Mouse (Mus musculus) adrenal gland (tissue): Measurements from ENCODE around the gene Dapk1.

Source experiments
- intact Hi-C: fragments of 180-260 bp; cut with DNase I; formaldehyde crosslinking; loops from one replicate; pipeline ENCODE4 v1.15.1; 2025

Gene Dapk1

DNA sequence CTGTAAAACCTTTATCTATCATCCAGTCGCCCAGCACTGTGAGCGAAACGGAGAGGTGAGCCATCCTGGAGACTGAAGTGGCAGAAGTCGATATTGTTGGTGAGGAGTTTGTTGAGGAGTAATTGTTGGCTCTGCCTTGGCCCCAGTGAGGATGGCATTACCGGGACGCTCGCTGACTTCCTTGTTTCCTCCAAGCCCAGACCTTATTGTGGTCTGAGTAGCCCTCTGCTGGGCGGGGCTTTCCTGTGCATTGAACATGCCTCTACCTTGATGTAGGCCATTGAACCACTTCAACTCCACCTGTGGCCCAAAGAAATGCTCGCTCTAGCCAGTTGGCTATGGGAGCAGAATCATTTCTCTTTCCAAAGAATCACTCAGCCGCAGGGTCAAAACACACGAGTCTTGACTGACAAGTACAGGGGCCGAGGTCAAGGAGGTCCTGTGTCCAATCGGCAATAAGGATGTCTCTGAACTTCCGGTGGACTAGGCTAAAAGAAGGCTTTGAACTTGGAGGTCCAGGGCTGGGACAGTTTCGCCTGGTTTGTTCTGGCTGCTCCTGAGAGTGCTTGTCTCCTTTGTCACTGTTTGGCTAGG is 13.4 kb downstream of the Dapk1 start:
- intact Hi-C loops: no loop called here

DNA sequence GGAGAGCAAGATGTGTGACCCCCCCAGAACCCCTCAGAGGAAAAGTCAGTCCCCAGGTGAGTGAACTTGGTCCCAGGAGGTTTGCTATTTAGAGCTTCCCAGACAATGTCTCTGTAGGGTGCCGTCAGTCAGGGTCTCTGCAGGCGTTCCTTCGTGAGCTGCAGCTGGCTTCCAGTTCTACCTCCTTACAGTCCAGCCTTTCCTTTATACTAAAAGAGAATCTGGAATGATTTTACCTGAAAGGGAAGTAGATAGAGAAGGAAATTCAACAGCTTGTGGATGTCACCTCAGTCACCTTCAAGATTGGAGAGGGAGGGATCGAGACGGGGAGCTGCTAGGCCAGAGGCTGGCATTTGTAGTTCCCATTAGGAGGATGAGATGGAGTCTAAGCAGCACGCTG is 14.3 kb downstream of the Dapk1 start:
- intact Hi-C loops: no loop called here

DNA sequence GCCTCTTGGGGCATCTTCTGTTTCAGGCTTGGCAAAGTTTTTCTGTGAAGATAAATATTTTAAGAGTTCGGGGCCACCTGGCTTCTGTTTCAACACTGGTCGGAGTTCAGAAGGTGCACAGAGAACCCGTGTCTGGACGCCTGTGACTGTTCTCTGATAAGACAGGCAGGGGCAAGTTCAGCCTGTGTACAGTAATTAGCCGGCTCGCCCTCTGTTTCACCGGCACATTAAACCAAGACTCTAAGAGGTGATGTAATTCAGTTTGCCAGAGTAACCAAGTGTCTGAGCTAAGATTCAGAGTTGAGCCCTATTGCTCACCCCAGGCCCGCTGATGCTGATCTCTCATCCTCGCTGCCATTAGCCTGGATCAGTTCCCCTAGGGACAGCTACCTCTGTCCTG is 16.5 kb downstream of the Dapk1 start:
- intact Hi-C loops: no loop called here

DNA sequence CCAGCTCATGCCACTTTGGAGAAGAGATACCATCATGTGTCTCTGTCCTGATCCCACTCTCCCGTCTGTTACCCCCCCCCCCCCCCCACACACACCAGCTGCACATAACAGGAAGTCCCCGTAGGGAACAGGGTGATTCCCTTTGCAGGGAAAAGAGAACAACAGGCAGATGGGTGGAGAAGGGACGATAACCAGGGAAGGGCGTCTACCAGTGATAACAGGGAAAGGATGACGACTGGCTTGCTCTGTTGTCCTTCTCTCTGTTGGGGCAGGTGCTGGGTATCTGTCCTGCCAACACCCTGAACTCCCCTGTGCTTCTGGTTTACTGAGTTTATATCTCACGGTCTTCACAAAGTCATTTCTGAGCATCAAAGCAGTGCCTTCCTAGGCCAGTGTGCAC is 18.0 kb downstream of the Dapk1 start:
- intact Hi-C loops: no loop called here

DNA sequence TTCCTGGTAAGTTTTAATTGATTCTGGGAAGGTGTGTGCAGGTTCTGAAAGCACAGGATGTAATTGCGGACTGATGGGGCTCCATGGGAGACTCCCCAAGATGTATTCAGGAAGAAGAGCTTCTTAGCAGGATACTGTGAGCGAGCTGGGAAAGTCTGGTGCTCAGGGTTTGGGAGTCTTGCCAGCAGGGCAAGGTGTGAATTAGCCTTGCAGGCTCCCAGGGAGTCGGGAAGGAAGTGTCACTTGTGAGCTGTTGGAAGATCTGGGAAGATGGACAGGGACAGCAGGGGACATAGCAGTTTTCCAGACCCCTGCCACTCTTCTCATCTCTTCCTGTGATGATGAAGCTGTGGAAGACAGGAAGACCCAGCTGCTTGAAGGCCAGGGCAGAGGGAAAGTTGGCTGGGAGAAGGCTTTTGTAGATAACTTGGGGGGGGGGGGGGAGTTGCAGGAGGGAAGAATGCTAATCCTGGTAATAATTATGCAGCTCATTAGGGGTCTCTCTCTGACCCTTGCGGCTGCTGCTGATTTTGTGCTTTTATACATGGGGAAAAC is 19.7 kb downstream of the Dapk1 start:
- intact Hi-C loops: no loop called here

DNA sequence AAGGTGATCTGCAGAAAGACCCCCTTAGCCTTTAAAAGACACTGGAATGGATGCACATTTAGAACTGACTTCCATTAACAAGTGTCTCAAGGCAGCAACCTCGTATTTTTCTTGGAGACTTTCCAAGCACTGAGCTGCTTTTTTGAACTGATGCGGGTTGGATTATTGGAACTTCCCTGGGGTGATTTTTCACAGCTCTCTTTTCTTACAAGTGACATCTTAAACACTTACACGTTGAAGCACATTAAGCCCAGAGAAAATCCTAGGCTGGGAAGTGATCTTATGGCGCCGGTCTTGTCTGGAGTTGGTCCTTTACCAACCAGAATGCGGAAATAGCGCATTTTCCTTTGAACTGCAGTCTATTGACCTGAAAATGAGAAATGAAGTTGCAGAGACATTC is 23.8 kb downstream of the Dapk1 start:
- intact Hi-C loops: no loop called here

DNA sequence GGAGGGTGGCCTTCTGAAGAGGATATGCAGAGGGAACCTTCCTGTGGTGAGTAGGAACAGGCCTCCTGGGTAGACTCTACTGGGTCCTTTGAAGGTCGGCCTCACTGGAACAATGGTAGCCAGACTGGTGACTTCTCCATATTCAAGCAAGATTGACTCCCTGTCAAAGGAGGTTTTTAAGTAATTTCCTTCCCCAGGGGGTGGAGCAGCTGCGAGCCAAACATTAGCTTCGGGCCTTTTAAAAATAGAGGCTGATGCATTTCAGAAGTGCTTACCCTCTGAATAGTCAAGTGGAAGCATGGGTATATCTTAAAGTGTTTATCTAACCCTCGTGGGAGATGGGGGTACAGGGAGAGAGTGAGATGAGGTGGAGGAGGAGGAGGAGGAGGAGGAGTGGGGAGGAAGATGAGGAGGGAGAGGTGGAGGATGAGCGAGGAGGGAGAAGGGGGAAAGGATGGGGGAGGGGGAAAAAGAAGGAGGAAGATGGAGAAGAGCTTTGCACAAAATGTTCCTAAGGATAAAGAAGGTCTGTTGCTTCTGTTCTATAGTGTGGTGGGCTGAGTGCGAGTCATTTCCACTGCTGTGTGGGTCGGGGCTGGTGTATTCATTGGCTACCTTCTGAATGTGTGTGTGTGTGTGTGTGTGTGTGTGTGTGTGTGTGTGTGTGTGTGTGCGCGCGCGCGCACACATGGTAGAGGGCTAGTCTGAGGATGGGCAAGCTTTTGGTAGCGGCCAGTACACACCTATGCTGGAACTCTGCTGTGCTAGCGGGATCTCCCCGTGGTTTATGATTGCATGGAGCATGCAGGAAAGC is 26.3 kb downstream of the Dapk1 start:
- intact Hi-C loops: no loop called here

DNA sequence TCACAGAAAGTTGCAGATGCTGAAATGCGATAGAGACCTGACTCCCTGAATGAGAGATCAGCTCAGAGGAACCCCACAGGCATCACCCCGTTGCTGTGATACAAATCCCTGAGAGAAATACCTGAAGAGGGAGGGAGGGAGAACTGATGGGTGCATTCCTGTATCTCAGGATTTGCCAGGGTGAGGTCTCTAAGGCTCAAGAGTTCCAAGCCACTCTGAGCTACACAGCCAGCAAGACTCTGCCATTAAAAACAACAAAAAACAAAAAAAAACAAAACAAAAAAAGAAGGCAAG is 26.9 kb downstream of the Dapk1 start:
- intact Hi-C loops: no loop called here

DNA sequence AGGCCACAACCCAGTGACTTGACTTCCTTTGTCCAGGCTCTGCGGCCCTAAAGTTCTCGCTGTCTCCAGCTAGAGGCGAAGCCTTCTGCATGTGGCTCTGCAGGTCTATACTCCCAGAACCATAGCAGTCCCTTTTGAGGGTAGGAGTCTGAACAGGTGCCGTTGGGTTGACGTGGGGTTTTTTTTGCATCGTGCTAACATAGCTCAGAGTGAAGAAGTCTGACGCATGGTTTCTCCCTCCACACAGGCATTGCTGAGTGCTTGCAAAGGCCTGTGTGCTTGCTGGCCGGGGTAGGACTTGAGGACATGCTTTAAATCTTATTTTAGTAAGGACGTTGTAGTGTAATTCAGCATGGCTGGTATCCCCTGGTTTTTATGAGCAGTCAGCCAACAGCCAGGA is 27.7 kb downstream of the Dapk1 start:
- intact Hi-C loops: no loop called here

DNA sequence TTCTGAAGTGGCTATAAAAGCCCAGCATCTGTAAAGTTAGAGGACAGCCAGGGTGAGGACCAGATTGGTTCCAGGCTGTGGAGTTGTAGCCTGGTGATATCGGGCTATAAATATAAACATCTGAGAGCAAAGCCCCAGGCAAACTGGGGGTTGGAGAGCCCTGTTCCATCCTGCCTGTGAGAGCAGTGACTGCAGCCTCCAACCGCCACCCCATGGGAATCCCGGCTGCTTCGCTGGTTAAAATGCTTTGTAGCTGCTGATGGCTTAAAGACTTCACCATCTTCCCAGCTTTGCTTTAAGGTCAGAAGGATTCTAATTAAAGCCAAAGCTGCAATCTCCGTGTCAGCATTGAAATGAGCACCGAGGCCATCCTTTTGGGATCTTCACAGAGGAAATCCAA is 32.2 kb downstream of the Dapk1 start:
- intact Hi-C loops: no loop called here

DNA sequence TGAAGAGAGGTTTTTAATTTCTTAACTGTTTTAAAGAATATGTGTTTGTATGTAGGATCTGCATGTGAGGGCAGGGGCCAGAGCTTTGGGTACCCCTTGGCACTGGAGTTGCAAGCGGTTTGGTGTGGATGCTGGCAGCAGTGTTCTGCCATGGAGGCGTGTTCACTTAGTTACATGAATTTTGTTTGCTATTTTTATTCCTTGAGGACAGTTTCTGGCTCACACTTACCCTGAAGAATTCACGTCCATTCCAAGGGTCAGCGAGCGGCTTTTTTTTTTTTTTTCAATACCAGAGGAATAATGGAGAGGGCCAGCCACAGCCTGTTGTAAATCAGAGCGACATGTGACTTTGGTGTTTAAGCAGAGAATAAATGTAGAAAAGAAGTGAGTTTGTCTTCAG is 33.9 kb downstream of the Dapk1 start:
- intact Hi-C loops: no loop called here

DNA sequence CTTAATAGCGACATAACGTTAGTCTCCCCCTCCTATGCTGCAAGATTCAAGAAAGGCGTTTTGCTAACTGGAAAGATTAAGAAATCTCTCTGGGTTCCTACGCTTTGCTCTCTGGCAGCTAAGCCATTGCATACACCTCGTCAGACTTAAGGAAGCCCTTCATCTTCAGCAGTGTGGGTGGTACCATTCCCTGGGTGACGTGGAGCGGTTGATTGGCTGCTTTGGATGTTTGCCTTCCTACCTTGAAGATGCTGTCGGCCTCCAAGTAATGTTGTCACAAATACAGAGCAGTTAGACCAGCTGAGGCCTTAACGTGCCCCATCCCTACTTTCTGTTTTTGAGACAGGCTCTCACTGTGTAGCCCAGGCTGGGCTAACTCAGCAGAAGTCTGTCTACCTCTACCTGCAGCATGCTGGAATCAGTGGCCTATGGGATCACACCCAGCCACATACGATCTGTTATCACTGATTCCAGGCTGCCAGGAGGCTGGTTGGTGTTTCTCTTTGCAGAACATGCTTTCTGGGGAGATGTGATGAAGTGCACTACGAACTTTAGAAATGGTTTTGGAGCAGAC is 37.8 kb downstream of the Dapk1 start:
- intact Hi-C loops: no loop called here

DNA sequence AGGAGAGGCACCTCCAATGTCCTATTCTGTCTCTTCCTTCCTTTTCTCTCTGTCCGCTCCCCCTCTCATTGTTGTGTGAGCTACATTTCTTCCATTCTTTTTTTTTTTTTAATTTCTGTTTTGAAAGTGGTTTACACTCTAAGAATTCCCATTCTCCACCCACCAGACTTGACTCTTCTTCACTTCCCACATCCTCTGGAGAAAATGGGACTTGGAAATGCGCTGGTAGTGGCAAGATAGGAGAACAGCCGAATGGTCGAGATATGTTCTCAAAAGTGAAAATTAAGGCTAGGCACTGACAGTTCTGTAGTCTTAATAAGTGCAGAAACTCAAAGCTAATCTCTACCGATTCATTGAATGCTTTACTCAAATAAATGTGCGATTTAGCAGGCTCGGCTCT is 38.7 kb downstream of the Dapk1 start:
- intact Hi-C loops: no loop called here

DNA sequence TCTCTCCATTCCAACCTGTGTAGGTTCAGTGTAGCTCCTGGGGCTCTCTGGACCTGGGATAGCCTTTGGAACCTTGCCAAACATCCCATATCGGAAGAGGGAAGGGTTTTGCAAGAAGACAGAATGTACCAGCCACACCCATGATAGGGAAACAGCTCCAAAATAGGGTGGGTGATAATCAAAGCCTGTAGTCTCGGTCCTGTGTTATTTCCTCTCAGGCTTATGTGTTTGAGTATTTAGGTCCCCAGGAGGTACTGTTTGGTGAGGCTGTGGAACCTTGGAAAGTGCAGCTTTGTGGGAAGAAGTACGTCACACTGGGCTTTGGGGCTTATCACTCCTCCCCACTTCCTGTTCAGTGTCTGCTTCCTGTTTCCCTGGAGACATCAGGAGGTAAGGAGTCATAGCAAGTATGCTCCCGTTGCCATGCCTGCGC is 42.7 kb downstream of the Dapk1 start:
- intact Hi-C loops: no loop called here

DNA sequence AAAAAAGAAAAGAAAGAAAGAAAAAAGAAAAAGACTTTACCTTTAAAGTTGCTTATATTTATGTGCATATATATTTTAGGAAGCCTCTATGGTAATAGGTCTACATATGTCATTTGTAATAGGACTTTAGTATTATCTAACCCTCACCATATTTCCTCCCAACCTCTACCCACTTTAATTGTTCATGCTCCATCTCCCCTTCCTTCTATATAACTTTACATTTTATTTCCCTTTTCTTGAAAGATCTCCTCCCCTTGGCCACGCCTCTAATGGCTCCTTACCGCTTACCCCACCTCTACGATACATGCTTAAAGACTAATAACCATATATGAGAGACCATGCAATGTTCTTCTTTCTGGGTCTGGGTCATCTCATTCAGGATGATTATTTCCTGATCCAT is 45.0 kb downstream of the Dapk1 start:
- intact Hi-C loops: no loop called here

DNA sequence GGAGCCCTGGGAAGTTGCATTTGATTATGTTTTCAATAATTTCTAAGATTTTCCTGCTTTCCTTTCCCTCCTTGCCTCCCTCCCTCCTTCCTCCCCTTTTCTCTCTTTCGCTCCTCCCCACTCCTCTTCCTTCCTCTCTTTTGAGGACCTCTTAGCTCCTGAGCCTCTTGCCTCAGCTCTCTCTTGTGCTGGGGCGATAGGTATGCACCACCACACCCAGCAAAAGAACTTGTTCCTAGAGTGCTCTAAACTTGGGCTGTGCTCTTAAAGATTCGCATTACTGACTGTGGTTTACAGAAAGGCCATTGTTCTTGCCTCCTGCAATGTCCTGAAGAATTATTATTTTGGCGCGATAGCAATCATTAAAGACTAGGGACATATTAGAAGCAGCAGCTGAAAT is 46.6 kb downstream of the Dapk1 start:
- intact Hi-C loops: no loop called here

DNA sequence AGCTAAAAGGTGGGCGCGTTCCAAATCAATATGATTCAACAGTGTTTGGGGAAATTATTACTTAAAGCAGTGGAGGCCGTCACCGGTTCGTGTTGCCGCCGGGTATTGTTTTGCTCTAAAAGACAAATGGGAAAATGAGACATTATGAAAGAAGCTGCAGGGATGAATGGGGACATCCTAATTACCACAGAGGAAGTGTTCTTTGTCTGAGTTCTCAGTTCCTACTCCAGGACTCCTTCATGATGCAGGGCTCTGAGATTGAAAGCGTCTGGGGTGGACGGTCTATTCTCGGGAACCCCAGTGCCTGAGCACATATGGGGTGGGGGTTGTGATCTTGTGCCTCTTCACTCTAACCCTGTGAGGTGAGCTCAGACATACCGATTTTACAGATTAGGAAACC is 48.3 kb downstream of the Dapk1 start:
- intact Hi-C loops: no loop called here

DNA sequence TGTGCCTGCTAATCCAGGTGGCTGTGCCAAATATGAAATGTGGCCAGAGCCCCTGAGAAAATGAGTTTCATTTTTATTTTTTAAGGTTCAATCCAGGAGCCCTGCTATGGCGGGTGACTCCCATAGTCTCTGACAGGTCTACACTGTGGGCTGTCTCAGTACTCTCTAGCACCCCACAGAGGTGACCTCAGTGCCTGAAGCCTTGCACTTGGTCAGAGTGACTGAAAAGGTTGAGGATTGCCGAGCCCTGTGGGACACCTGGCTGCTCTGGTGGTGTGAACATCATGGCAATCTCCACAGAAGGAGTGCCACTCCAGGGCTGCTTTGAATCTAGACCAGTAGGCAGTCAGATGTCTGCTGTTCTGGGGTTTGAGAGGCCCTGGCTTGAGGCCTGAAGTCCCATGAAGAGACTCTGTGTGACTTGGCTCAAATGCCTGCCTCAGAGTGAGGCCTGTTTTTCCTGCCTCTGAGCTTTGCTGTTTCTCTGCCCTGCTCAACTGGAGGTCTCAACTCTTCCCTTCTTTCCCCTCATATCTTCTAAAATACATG is 52.3 kb downstream of the Dapk1 start:
- intact Hi-C loops: no loop called here

DNA sequence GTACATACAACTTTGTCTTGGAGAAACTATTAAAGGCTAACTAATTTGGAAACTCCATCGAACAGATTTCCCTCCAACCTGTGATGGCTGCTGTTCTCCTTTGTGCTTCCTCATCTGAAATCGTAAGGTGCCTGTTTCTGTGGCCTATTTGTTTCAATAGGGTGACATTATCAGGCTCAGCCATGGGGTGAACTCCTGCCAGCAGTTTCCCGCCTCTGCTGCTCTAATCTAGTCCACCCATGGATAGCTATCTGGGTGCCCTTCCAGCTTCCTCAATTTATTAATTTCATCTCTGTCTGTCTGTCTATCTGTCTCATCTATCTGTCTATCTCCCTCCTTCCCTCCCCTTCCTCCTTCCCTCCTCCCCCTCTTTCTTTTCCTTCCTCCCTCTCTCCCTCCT is 53.5 kb downstream of the Dapk1 start:
- intact Hi-C loops: no loop called here

DNA sequence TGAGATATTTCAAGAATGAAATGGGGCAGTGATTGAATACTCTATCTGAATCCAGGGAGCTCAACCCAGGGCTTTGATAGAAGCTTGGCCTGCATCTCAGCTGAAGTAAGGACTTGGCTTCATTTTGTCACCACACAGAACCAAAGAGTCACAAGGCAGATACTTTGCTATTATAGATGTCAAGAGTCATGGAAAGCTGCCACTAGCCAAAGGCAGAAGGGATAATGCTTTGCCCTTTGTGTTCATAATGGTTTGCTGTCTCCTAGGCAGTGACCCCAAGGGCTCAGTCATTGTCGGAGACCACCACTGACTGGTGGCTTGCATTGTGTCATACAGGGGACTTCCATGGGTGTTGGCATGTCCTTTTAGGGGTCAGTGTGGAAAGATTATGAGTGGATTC is 57.9 kb downstream of the Dapk1 start:
- intact Hi-C loops: no loop called here

DNA sequence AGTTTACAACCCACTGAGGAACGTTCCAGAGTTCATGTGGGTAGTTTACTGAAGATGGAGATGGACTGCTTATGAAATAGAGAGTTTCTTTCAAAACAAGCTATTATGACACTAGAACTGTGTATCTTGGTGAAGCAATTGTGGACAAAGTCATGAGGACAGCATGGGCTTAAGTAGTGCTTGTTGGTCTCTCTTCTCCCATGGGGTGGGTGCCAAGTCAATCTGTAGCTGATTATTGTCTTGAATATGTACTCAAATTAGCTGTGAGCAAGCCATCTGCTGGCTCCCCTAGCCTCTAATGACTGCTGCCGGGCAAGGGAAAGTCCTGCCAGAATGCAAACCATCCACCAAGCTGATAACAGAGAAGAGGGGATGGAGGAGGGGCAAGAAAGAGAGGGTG is 58.3 kb downstream of the Dapk1 start:
- intact Hi-C loops: no loop called here

DNA sequence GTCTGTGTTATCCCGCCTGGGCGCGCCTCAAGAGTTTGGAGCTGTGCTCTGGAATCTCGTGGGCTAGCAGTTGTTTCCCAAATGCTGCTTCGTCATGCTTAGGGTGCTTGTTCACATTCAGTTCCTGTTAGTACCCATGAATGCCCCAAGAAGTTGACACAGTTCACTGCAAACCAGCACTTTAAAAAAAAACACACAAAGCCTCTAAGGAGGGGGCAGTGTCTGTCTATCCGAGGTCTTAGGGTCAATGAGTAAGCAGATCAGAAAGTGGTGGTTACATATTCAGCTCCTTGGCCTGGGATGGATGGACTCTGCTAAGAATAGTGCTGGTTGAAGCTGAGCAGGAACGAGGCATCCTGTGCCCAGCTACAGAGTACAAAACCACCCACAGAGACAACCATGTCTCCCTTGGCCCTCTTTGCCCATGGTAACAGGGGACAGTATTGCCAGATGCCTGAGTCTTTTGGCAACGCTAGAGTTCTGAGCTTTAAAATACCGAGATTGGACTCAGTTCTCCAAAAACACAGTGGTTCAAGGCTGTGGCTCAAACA is 59.0 kb downstream of the Dapk1 start:
- intact Hi-C loops: no loop called here
